Mouse (Mus musculus): ENCODE data around the gene Brap. TPM values are rescaled to one million over a fixed set of nuclear protein-coding genes. Genes with fewer than 3 reads are reported as not detected.
"Not testable (repeated sequence)": the region's sequence is repeated elsewhere in the genome, so short reads cannot be mapped to it uniquely, and the experiment has no call there.

Brap gene
- polyA plus RNA-seq, 1 experiment = 51.8 TPM

DNA sequence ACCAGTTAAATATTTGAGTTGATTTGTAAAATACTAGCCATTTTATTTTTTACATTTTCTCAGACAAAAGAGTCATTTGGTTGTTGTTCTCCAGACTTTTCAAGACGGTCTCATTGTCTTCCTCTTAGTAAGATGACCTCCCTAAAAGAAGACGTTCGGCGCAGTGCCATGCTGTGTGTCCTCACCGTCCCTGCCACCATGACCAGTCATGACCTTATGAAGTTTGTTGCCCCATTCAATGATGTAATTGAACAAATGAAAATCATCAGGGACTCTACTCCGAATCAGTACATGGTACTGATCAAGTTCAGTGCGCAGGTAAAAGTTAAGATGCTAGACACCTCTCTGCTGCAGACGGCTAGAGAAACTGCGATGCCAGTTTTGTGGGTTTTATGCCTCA lies 4.6 kb downstream of the Brap start:
- no peak for TF ChIP-seq POLR2A (IDR thresholded peaks at IDR 0.05; ENCODE audit: extremely low read depth, insufficient read depth, low read length)
- TF ChIP-seq CTCF (IDR thresholded peaks at IDR 0.05; ENCODE audit: extremely low read depth, insufficient read depth, low read length) = no peak
- Histone ChIP-seq H3K4me3 (ENCODE audit: insufficient read depth, low read length) (no peak overlapping the region), H3K4me1 (ENCODE audit: control insufficient read depth, insufficient read depth, low read length) (peaks cover 5% of the 10 kb centered on the region), H3K27ac (ENCODE audit: insufficient read depth, low read length) (no peak overlapping the region)

GRCm38 (mm10) chr5:121667067-121667466 lies 6.7 kb downstream of the Brap start:
- Histone ChIP-seq H3K27ac (ENCODE audit: insufficient read depth, low read length) (no peak overlapping the region), H3K4me1 (ENCODE audit: control insufficient read depth, insufficient read depth, low read length) (no peaks in the 10 kb centered on the region; the same call in 1 of the 2 replicates), H3K4me3 (ENCODE audit: insufficient read depth, low read length) (no peak overlapping the region)
- TF ChIP-seq CTCF (IDR thresholded peaks at IDR 0.05; ENCODE audit: extremely low read depth, insufficient read depth, low read length) = no peak
- no peak for TF ChIP-seq POLR2A (IDR thresholded peaks at IDR 0.05; ENCODE audit: extremely low read depth, insufficient read depth, low read length)

DNA sequence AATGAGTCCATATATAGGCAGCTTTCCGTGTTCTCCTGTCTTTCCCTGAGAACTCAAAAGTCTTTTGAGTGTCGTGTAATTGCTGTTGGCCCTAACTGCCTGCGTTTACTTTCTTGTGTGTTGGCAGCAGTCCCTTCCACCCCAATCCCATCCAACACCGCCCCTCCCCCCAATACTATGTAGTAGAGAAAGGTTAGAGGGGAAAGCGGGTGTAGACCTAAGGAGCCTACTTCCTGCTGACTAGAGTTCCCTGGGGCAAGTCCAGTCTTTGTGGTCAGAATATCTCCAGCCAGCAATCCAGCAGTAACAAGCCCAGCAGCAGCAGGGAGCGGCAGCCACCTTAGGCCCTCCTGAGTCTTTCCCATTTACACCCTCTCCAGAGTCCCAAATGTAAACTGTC lies 8.0 kb downstream of the Brap start:
- Histone ChIP-seq H3K4me3 (ENCODE audit: insufficient read depth, low read length) (no peak overlapping the region), H3K4me1 (ENCODE audit: control insufficient read depth, insufficient read depth, low read length) (no peaks in the 10 kb centered on the region; the same call in 1 of the 2 replicates), H3K27ac (ENCODE audit: insufficient read depth, low read length) (no peak overlapping the region)
- TF ChIP-seq CTCF (IDR thresholded peaks at IDR 0.05; ENCODE audit: extremely low read depth, insufficient read depth, low read length) (no peak), POLR2A (IDR thresholded peaks at IDR 0.05; ENCODE audit: extremely low read depth, insufficient read depth, low read length) (no peak)

DNA sequence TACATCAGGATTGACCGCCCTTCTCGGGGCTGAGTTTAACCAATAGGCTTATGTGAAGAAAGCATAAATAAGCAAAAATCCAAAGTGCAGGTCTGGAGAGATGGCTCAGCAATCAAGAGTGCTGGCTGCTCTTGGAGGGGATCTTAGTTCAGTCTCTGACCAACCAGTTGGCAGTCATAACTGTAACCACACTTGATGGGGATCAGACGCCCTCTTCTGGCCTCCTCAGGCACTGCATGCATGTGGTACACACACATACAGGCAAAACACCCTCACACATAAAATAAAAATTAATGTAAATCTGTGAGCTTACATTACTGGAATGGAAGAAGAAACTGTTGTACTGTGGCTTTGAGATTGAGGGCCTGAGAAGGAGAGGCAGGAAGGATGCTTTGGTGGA lies 10.0 kb downstream of the Brap start:
- Histone ChIP-seq H3K27ac (ENCODE audit: insufficient read depth, low read length) (no peak overlapping the region), H3K4me1 (ENCODE audit: control insufficient read depth, insufficient read depth, low read length) (no peaks in the 10 kb centered on the region; the same call in 1 of the 2 replicates), H3K4me3 (ENCODE audit: insufficient read depth, low read length) (no peak overlapping the region)
- TF ChIP-seq POLR2A (IDR thresholded peaks at IDR 0.05; ENCODE audit: extremely low read depth, insufficient read depth, low read length) = no peak
- peak; percentile 39 for TF ChIP-seq CTCF (IDR thresholded peaks at IDR 0.05; ENCODE audit: extremely low read depth, insufficient read depth, low read length)

- Histone ChIP-seq H3K27ac (ENCODE audit: insufficient read depth, low read length) (no peak overlapping the region), H3K4me3 (ENCODE audit: insufficient read depth, low read length) (no peak overlapping the region), H3K4me1 (ENCODE audit: control insufficient read depth, insufficient read depth, low read length) (no peaks in the 10 kb centered on the region)
- no peak for TF ChIP-seq CTCF (IDR thresholded peaks at IDR 0.05; ENCODE audit: extremely low read depth, insufficient read depth, low read length)
Observed at GRCm38 (mm10) chr5:121682250-121682649, 21.9 kb downstream of the Brap start.

DNA sequence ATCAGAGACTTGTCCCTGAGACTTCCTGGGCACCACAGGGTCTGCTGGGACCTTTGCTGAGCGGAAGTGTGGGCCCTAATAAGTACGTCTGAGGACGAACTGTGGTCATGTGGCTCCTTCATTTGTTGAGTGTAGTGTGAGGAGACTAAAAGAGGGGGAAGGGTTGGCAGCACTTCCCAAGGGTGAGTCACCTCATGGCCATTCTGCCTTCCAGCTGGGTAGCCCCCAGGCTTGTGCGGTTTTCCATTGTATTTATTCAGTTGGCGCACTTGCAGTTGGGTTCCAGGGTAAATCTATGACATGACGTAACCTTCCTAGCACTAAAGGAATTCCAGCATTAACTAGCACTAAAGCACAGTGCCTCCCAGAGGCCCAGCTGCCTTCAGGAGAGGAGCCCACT lies 25.1 kb downstream of the Brap start:
- no peaks in the 10 kb centered on the region for H3K4me1 ChIP-seq (ENCODE audit: control insufficient read depth, insufficient read depth, low read length)
- H3K4me3 ChIP-seq (ENCODE audit: insufficient read depth, low read length) = no peak overlapping the region
- no peak for TF ChIP-seq POLR2A (IDR thresholded peaks at IDR 0.05; ENCODE audit: extremely low read depth, insufficient read depth, low read length)
- TF ChIP-seq CTCF (IDR thresholded peaks at IDR 0.05; ENCODE audit: extremely low read depth, insufficient read depth, low read length) = no peak
- H3K27ac ChIP-seq (ENCODE audit: insufficient read depth, low read length) = no peak overlapping the region

- H3K4me3 ChIP-seq (ENCODE audit: insufficient read depth, low read length) = no peak overlapping the region
- no peak overlapping the region for H3K27ac ChIP-seq (ENCODE audit: insufficient read depth, low read length)
- TF ChIP-seq POLR2A (IDR thresholded peaks at IDR 0.05; ENCODE audit: extremely low read depth, insufficient read depth, low read length) (no peak), CTCF (IDR thresholded peaks at IDR 0.05; ENCODE audit: extremely low read depth, insufficient read depth, low read length) (no peak)
- no peaks in the 10 kb centered on the region for H3K4me1 ChIP-seq (ENCODE audit: control insufficient read depth, insufficient read depth, low read length)
Observed at GRCm38 (mm10) chr5:121686113-121686898, 25.9 kb downstream of the Brap start.

DNA sequence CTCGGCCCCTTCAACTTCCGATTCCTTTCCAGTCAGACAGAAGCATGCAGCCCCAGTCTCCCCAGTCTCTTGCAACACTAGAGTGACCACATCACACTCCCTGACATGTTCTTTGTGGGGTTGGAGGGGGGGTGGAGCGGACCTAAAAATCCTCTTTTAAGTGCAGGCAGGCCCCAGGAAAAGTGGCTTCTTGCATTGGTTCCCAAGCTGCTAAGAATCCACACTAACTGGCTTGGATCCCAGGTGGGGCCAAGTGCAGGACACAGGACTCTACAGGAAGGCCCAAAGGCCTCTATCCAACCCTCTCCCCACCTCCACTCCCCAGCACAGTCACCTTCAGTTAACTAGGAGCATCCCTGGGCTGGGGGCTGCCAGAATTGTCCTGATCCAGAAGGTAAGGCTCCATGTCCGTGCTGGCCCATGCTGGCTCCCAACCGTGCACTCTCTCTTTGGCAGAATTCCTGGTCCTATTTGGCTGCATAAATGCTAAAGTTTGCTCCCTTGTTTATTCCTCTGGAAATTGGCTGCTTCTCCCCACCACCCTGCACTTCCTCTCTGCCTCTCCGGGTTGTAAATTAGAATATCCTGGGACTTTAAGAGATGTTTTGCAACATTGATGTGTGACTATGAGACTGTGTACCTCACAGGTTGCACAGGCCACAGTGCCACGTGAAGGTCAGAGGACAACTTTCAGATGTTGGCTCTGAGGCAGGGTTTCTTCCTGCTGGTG lies 30.3 kb downstream of the Brap start:
- H3K27ac ChIP-seq (ENCODE audit: insufficient read depth, low read length) = no peak overlapping the region; the same call in 1 of the 2 replicates
- H3K4me1 ChIP-seq (ENCODE audit: control insufficient read depth, insufficient read depth, low read length) = no peaks in the 10 kb centered on the region
- TF ChIP-seq CTCF (IDR thresholded peaks at IDR 0.05; ENCODE audit: extremely low read depth, insufficient read depth, low read length) (no peak), POLR2A (IDR thresholded peaks at IDR 0.05; ENCODE audit: extremely low read depth, insufficient read depth, low read length) (no peak)
- H3K4me3 ChIP-seq (ENCODE audit: insufficient read depth, low read length) = no peak overlapping the region

DNA sequence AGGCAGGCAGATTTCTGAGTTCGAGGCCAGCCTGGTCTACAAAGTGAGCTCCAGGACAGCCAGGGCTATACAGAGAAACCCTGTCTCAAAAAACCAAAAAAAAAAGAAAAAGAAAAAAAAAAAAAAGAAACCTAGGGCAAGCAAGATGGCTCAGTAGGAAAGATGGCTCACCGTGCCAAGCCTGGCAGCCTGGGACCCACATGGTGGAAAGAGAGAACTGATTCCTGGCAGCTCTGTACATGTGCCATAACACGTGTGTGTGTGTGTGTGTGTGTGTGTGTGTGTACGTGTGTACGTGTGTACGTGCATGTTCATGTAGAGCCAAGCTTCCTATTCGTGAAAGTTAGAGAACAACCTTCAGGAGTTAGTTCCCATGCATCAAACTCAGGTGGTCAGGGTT lies 31.1 kb downstream of the Brap start:
- H3K27ac ChIP-seq (ENCODE audit: insufficient read depth, low read length); H3K4me1 ChIP-seq (ENCODE audit: control insufficient read depth, insufficient read depth, low read length); H3K4me3 ChIP-seq (ENCODE audit: insufficient read depth, low read length): not testable (repeated sequence)

DNA sequence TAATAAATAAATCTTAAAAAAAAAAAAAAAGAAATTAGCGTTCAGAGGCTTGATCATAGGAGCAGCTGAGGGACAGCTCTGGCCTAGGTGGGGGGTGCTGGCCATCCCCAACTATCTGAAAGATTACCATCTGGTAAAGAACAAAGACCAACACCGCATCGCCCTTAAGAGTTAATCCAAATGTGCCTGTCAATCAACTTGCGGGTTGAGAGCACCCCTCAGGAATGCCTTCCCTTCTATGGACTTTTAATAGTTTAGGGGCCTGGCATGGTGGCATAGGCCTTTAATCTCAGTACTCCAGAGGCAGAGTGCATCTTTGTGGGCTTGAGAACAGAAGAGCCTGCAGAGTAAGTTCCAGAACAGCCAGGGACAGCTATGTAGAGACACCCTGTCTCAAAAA lies 32.5 kb downstream of the Brap start:
- no peak overlapping the region for H3K4me3 ChIP-seq (ENCODE audit: insufficient read depth, low read length)
- no peaks in the 10 kb centered on the region for H3K4me1 ChIP-seq (ENCODE audit: control insufficient read depth, insufficient read depth, low read length)
- no peak overlapping the region for H3K27ac ChIP-seq (ENCODE audit: insufficient read depth, low read length)
- TF ChIP-seq POLR2A (IDR thresholded peaks at IDR 0.05; ENCODE audit: extremely low read depth, insufficient read depth, low read length) = no peak
- no peak for TF ChIP-seq CTCF (IDR thresholded peaks at IDR 0.05; ENCODE audit: extremely low read depth, insufficient read depth, low read length)

All from cortical plate, adult 2 months (tissue).